Mouse (Mus musculus) v-Abl transformed pro-B cells (cell line): ENCODE measurements around the gene Trim11.

Source experiments
- in situ Hi-C, 2 experiments: fragments of 400-800 bp; cut with MboI; formaldehyde crosslinking; loops; one replicate each; pipeline ENCODE4 v1.15.1; 2025; ENCODE audit not compliant: unreplicated experiment in 2 of 2

Trim11 gene

GRCm38 (mm10) chr11:58955143-58955867 lies 22.6 kb upstream of the Trim11 start:
- in situ Hi-C loops: loop anchor here (5.0 to 25.0 kb wide), 4 partner anchors 33 to 651 kb away; partner anchors contain the start of gene Zfp692 (in 2 of the 2)

- in situ Hi-C loops: loop anchor here (5.0 to 25.0 kb wide), 4 partner anchors 34 to 651 kb away; partner anchors contain the start of gene Zfp692 (in 2 of the 2)
Measured at GRCm38 (mm10) chr11:58955868-58956257, 22.0 kb upstream of the Trim11 start.

GRCm38 (mm10) chr11:58957226-58957914 lies 20.5 kb upstream of the Trim11 start:
- in situ Hi-C loops: loop anchor here (5.0 to 25.0 kb wide), 4 partner anchors 35 to 653 kb away; partner anchors contain the start of gene Zfp692 (in 2 of the 2)

DNA sequence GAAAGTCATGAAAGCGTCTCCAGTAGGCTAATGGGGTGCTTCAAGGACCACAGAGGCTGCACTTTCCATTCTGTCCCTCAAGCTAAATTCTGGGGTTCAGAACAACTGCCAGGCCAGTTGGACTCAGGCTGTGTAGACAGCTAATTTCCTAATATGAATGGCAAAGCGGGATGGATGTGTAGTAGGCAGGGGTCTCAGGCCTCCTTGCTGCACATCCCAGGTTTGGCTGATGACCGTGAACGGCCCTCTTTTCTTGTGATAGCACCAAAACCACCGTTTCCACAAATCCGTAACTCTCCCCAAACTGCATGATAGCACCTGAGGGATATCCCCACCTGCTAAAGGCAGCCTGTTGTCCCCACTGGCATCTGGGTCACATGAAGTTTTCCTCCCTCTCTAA lies 19.4 kb upstream of the Trim11 start:
- in situ Hi-C loops: loop anchor here (5.0 to 25.0 kb wide), 4 partner anchors 36 to 654 kb away; partner anchors contain the start of gene Zfp692 (in 2 of the 2)

- in situ Hi-C loops: loop anchor here (5.0 to 25.0 kb wide), 4 partner anchors 37 to 655 kb away; partner anchors contain the start of gene Zfp692 (in 2 of the 2)
Measured at GRCm38 (mm10) chr11:58959186-58959825, 18.6 kb upstream of the Trim11 start.

DNA sequence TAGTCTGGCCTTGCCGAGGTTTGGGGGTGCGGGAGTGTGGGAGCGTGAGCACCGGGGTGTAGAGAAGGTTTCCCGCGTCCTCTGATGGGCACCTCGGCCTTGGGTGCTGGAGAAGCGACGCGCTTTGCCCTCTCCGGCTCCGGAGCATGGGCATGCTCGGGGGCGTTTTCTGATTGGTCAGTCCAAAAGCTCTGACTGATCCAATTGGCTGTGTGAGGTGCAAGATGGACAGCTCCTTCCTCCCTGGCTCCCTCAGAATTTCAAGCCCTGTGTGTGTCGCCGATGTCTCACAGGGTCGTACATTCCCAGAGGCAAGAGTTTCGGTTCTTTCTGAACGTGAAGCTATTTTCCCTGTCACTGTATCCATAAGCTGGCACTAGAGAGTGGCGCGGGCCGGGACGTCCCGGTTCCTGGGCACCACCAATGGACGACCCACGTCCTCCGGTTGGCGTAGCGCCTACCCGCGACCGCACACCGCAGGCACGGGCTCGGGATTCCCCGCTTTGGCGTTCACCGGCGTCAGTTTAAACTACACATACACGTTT lies 17.9 kb upstream of the Trim11 start:
- in situ Hi-C loops: loop anchor here (5.0 to 25.0 kb wide), 6 partner anchors 38 to 655 kb away; partner anchors contain the start of genes Zfp692 (in 2 of the 2) and Gjc2 (in 1 of the 2)

GRCm38 (mm10) chr11:58961364-58962177 lies 16.3 kb upstream of the Trim11 start:
- in situ Hi-C loops: loop anchor here (10.0 to 25.0 kb wide), 4 partner anchors 53 to 649 kb away; partner anchors contain the start of genes Gjc2 (in 1 of the 2) and Zfp692 (in 1 of the 2)

DNA sequence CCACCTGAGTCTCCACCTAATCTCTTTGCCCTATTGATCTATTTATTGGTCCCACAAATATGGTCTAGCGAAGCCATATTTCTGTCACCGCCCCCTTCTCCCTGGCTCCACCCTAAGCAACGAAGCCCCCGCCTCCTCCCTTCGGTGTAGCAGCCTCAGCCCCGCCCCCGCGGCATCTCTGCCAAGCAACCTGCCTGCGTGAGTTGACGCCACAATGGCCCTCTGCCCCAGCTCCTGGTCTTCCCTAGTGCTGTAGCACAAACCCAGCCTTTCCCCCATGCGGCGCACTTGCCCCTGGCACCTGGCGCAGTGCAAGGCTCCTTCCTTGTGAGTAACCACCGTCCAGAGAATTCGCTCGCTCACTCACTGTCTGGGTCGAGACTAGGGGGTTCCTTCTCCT lies 14.3 kb upstream of the Trim11 start:
- in situ Hi-C loops: loop anchor here (10.0 to 25.0 kb wide), 4 partner anchors 51 to 651 kb away; partner anchors contain the start of genes Gjc2 (in 1 of the 2) and Zfp692 (in 1 of the 2)

- in situ Hi-C loops: loop anchor here (10.0 to 25.0 kb wide), 4 partner anchors 51 to 652 kb away; partner anchors contain the start of genes Gjc2 (in 1 of the 2) and Zfp692 (in 1 of the 2)
Measured at GRCm38 (mm10) chr11:58964216-58964615, 13.7 kb upstream of the Trim11 start.

- in situ Hi-C loops: loop anchor here (5.0 to 25.0 kb wide), 9 partner anchors 50 to 653 kb away; partner anchors contain the start of genes Gjc2 (in 2 of the 2) and Zfp692 (in 1 of the 2)
Measured at GRCm38 (mm10) chr11:58965001-58965760, 12.7 kb upstream of the Trim11 start.

- in situ Hi-C loops: loop anchor here (5.0 to 25.0 kb wide), 9 partner anchors 47 to 655 kb away; partner anchors contain the start of genes Gjc2 (in 2 of the 2) and Zfp692 (in 1 of the 2)
Measured at GRCm38 (mm10) chr11:58967346-58967745, 10.5 kb upstream of the Trim11 start.

DNA sequence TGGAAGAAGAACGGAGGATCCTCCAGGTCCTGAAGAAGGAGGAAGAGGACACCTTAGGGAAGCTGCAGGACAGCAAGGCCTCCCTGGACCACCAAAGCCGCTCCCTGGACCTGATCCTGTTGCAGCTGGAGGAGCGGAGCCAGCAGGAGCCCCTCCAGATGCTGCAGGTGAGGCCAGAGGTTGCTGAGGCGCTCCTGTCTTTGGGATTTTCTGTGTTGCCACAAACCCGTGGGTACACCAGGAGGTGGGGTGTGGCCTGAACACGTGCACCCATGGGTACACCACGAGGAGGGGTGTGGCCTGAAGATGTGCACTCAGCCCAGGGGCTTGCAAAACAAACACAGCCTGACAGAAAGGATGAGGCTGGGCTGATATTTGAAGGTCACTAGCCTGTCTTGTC lies 9.3 kb upstream of the Trim11 start:
- in situ Hi-C loops: loop anchor here (5.0 to 25.0 kb wide), 9 partner anchors 46 to 656 kb away; partner anchors contain the start of genes Gjc2 (in 2 of the 2) and Zfp692 (in 1 of the 2)

DNA sequence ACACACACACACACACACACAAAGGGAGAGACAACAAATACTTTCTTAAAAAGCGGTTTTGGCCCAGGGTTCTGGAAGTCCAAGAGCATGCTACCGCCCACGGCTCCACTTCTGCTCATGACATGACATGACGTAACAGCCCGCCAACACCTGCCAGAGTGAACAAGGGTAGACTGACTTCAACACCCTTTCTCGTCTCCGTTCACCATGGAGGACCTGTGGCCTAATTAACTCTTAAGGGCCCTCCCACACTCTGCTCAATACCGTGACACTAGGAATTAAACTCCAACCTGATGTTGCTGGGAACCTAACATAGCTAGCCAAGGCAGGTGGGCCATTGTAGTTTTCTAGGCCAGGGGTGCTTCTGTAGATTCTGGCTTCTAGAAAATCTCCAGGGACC lies 8.9 kb upstream of the Trim11 start:
- in situ Hi-C loops: loop anchor here (5.0 to 25.0 kb wide), 9 partner anchors 46 to 657 kb away; partner anchors contain the start of genes Gjc2 (in 2 of the 2) and Zfp692 (in 1 of the 2)

DNA sequence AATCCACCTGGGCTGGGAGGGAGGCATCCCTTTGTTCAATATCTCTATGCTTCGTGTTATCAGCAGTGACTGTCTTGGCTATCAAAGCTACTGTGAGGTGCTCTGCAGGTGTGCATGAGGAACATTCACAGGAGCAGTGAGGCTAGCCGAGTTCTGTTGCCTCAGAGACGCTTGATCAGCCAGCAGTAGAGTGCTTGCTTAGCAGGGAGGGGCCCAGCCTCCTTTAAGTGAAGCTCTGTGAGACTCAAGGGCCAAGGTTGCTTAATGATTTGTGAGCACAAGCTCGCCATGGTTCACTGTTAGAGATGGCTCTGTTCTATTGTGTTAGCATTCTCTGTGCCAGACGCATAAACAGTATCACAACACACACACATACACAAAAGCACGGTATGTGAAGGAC lies 8.2 kb upstream of the Trim11 start:
- in situ Hi-C loops: loop anchor here (5.0 to 25.0 kb wide), 9 partner anchors 45 to 657 kb away; partner anchors contain the start of genes Gjc2 (in 2 of the 2) and Zfp692 (in 1 of the 2)

- in situ Hi-C loops: loop anchor here (25.0 kb wide), 2 partner anchors 516 to 659 kb away; partner anchors contain the start of gene Zfp692 (in 1 of the 2)
Measured at GRCm38 (mm10) chr11:58970831-58971530, 6.9 kb upstream of the Trim11 start.

DNA sequence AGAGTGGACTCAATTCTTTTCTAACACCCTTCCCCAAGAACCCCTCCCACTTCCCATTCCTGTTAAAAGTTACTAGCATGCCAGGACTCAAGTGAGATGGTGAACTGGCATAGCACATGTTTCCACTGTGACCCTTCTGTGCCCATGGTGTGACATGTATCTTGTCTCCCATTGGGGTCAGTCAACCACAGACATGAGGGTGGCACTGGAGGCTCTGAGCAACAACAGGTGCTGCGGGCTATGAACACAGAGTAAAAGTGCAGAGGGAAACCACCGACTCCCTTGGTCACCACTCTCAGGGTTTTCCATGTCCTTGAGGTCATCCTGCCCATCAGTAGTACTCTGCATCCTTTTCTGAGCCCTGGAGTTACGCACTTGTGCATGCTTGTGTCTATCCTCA lies 6.1 kb upstream of the Trim11 start:
- in situ Hi-C loops: loop anchor here (25.0 kb wide), 2 partner anchors 516 to 659 kb away; partner anchors contain the start of gene Zfp692 (in 1 of the 2)

- in situ Hi-C loops: loop anchor here (25.0 kb wide), 2 partner anchors 513 to 662 kb away; partner anchors contain the start of gene Zfp692 (in 1 of the 2)
Measured at GRCm38 (mm10) chr11:58974414-58974813, 3.5 kb upstream of the Trim11 start.
